Mouse (Mus musculus) adrenal gland, adult 2 months (tissue): Measurements from ENCODE around the gene Gtf3a. TPM values are rescaled to one million over a fixed set of nuclear protein-coding genes. Genes with fewer than 3 reads are reported as not detected.
A peak's percentile ranks its signal among the peaks of the same experiment; 100 is the strongest.
"Not testable (repeated sequence)": the region's sequence is repeated elsewhere in the genome, so short reads cannot be mapped to it uniquely, and the experiment has no call there.

Source experiments
- DNase-seq: peaks from one replicate; pipeline ENCODE4 v3.0.0; 2021
- polyA plus RNA-seq: library from polyadenylated mRNA; depleted of rRNA; stranded (reverse); fragments of >200 nt; gene quantifications from 2 replicates; pipeline ENCODE4 v1.2.3, GENCODE M21; 2012
- total RNA-seq, 2 experiments: library from RNA; stranded (reverse); gene quantifications; 2 replicates each; pipeline ENCODE4 v1.2.3; 2021

Gene Gtf3a
- total and polyA plus RNA-seq, 3 experiments: 30.1 to 47.9 (median 30.4) TPM

- DNase-seq: no peak
Measured at GRCm38 (mm10) chr5:146937541-146938503, 10.6 kb upstream of the Gtf3a start.

DNA sequence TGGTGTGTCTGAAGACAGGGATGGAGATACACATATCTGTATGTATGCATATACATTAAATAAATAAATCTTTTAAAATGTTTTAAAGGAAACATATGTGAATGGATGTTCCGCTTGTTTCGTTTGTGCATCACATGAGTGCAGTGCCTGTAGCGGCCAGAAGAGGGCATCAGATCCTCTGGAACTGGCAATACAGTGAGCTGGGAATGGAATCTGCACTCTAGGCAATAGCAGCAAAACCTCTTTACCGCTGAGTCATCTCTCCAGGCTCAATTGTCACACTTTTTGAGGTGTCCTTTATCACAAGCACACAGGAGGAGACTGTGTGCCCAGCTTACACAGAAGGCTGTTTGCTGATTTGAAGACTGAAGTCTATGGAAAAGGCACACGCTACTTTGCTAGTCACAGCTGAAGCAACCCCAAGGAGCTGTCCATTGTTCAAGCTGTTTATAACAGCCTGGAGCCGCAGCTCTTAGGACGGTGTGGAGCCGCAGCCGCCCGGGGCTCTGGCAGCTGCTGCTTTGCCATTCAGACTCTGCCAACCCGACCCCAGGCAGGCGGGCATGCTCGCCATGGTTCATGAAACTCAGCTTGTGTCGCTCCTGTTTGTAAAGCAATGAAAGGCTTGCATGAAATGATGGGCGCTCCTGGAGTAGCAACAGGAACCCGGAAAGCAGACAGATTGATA is 9.2 kb upstream of the Gtf3a start:
- no peak for DNase-seq

DNA sequence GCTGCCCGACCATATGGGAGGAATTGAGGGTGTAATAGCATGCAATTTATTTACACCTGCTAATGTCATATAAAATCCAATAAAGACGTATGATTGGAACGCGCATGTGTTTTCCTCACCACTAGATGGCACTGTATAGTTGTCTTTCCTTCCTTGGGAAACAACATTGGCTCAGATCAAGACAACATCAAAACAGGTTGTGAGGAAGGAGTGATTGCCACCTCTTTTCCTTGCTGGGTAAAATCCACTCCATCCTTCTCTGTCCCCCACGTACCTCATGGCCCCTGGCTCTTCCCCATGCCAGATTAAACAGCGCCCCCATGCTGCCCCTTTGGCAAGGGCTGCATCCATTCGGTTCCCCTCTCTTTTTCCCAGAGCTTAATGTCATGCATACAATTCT is 8.2 kb upstream of the Gtf3a start:
- DNase-seq: no peak

DNA sequence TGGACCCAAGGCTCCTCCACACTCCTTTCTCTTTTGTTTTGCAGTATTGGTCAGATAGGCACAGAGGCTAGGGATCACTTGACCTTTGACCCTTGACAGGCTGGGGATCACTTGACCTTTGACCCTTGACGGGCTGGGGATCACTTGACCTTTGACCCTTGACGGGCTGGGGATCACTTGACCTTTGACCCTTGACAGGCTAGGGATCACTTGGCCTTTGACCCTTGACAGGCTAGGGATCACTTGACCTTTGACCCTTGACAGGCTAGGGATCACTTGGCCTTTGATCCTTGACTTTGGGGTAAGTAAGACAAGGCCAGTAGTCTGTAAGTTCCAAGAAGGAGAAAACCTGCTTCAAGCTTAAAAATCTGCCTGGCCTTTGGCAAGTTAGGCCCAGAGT is 6.5 kb upstream of the Gtf3a start:
- not testable (repeated sequence) for DNase-seq

GRCm38 (mm10) chr5:146942965-146943364 is 5.5 kb upstream of the Gtf3a start:
- no peak for DNase-seq

- DNase-seq: no peak
Measured at GRCm38 (mm10) chr5:146944568-146944967, 3.9 kb upstream of the Gtf3a start.

DNA sequence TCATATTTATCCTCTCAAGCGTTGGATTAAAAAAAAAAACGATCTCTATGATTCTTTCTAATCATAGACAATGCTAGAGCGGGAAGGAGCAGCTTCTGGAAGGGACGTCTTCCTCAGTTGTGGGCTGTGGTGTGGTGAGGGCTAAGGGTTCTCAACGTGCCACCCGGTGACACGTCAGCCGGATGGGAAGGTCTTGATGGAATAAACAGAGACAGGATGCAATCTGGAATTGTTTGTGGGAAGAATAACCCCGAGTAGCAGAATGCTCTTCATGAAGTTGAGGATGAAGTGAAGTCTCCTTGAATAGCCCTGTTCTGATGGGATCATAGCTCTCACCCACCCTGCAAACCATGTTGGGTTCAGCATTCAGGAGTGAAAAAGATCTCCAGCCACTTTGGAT is 1.8 kb upstream of the Gtf3a start:
- no peak for DNase-seq

- no peak for DNase-seq
Measured at GRCm38 (mm10) chr5:146947497-146947896, 960 bp upstream of the Gtf3a start.

- DNase-seq: no peak
Measured at GRCm38 (mm10) chr5:146948041-146948507, 383 bp upstream of the Gtf3a start.

DNA sequence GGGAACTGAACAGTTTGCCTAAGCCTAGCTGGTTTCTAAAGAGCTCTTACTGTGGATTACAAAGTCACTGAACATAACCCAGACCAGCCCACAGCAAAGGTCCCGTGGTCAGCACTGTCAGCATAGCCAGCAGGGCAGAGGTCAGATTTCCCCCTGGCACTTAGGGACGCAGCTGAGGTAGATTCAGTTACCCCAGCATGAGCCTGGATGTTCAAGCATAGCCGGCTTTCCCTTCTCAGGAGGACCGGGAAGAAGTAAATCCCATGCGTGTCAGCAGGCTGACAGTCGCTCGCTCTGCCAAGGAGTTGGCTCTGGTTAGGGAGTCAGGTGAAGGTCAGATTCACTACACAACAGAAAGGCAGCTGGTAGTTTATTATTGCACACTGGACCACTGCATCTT is 6.1 kb downstream of the Gtf3a start:
- DNase-seq: no peak

DNA sequence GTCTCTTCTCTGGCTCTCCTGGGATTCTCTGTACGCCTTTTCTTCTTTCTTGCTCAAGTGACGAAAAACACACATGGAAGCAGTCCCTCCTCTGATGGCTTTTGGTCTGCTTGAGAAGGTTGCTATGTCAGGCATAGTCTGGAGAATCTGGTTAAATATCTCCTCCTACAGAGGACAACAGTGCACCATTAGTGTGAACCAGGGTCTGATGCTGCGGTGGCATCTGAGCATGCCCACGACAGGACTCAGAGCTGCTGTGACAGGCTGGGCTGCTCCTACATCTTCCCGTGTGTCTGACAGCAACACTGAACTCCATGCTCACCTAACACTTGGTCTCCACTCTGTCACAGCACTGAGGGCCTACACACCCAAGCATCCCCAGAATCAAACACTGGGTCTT is 7.2 kb downstream of the Gtf3a start:
- no peak for DNase-seq

- no peak for DNase-seq
Measured at GRCm38 (mm10) chr5:146956678-146957077, 8.2 kb downstream of the Gtf3a start.

- DNase-seq: peak; percentile 90
Measured at GRCm38 (mm10) chr5:146963118-146963936, 14.9 kb downstream of the Gtf3a start, which contains the start of gene Mtif3. Gene Mtif3, minus strand, starts transcription at chr5:146963800.

GRCm38 (mm10) chr5:146963937-146964278 is 15.5 kb downstream of the Gtf3a start:
- DNase-seq: no peak

DNA sequence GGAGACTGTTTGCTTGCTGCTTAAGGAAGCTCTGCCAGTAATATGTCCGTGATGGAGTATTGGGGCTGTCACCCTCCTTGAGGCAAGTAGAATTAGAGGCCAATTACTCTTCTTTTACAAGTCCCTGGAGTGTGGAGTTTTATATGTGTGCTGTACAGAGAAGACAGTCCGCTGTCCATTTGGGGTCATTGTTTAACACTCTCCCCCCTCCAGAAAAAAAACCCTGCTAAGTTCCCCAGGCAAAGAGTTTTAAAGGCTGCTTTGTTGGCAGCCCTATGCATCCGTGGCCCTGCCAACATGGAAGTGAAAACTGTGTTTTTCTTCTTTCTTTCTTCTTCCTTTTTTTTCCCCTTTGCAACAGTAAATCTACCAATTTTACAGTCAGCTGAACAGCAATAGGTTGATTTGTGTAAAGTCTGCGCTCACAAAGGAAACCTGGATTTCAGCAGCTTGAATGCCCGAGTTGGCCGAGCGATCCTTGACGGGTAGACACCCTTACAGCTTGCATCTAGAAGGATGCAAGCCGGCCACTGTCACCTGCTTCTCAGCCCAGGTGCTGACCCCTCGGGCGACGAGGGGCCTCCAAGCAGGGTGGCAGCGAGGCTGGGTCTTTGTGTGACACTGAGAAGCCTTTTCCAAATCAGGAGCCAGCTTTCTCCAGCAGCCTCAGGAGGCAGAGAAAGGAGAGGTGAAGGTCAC is 20.4 kb downstream of the Gtf3a start:
- no peak for DNase-seq

- DNase-seq: no peak
Measured at GRCm38 (mm10) chr5:146971776-146972561, 23.5 kb downstream of the Gtf3a start.

DNA sequence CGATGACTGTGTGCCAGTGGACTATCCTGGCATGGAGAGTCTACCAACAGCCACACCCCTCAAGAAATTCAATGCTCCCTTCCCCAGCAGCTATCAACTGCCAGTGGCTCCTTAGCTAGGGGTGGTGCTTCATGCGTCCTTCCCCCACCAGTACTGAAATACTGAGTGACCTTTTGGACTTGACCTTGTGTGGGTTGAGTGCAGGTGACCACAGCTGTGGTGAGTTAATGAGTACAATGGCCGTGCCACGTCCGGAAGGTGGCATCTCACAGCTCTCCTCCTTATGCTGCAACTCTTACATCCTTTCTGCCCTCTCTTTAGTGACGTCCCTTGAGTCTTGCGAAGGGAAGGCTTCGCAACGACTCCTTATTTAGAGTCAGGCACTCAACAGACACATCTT is 24.9 kb downstream of the Gtf3a start:
- no peak for DNase-seq

DNA sequence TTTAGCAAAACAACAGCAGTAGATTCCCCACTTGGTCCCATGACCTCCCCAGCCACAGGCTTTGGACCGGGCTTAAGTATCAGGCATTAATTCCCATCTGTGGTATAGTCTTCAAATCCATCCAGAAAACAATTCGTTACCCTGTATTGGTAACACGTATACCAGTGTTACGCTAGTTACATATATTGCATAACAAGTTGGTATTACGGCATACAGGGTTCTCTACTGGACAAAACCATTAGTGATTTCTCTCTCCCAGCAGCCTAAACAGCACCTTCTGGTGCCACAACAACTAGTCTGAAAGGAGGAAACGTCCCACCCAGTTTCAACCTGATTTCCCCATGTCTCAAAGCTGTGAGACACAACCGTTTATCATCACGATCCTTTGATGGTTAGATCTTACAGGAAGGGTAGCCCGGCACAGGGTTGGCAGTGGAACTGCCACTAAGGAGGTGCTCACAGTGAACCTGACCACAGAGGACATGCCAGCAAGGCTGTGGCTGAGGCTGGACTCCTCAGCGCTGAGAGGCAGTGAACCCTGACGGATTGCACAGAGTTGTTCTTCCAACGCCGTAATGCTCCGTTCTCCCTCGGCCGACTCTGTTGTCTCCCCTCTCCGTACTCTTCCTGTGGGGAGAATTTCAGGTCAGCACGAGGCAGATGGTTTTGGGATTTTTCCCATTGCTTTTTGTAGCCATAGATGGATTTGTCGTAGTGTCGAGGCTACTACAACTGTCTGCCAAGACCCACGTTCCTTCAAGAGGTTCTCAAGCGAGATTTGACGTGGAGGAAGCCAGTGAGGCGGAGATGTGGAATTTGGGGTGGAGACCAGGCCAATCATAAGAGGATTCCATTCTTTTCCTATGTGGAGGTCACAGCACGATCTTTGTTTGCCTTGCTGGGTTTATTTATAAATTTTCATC is 25.7 kb downstream of the Gtf3a start:
- DNase-seq: no peak

DNA sequence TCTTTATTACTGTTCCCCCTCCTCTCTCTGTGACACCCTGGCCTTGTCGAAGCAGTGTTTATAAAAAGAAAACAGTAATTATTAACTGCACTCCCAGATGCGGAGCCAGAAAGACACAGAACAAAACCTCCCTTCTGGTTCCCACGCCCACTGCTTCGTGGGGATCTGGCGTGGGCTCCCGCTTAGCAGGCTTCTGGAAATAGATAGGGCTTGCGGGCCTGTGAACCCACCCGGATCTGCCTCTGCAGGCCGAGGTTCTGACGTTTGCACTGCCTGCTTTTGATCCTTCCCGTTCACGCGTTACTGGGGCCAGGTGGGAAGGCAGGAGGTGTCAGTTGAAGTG is 26.3 kb downstream of the Gtf3a start:
- no peak for DNase-seq

DNA sequence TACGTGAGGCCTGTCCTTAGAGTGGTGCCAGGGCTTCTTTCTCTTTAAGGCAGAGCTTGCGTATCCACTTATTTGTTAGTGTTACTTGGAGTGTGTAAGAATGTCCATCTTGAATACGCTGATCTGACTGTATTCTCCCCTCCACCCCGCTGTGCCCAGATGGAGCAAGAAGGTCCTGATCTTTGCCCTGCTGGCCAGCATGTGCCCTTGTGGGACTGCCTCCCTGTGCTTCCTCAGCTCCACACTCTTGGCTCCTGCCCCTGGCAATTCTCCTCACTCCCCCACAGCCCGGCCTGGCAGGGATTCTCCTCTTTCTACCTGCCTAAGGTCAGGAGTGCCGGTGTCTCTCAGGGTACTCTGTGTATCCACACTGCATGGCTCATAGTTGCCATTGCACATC is 32.9 kb downstream of the Gtf3a start:
- peak; percentile 16 for DNase-seq
